Mouse (Mus musculus): Measurements from ENCODE around the gene Olfr654.

Olfr654 gene

DNA sequence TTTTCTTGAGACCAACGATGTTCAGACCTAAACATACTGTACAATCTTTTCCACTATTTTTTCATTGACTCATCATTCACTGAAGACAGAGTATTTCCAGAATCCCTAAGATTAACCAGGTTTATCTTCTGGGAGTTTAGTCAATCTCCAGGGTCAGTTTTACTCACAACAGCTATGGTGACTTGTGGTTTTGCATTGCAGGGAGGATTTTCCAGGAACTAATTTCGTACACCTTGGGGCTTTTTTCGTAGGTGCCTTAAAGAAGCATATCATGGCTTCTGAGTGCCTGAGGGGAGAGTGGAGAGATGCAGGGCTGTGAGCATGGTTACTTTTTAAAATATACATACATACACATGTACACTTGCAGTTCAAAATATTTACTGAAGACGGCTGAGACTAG lies at the start of gene Olfr654:
Gene Olfr654 (plus strand): TSS at position 301 of the 400 bp plus-strand sequence.
- DNase-seq = no peak

- no peak for DNase-seq
Observed at GRCm38 (mm10) chr7:104549833-104550232, 37.0 kb upstream of the Olfr654 start, which contains the start of gene Olfr651. Olfr651 (plus strand) TSS chr7:104550133.

- no peak for DNase-seq
Observed at GRCm38 (mm10) chr7:104552700-104553099, 34.1 kb upstream of the Olfr654 start.

DNA sequence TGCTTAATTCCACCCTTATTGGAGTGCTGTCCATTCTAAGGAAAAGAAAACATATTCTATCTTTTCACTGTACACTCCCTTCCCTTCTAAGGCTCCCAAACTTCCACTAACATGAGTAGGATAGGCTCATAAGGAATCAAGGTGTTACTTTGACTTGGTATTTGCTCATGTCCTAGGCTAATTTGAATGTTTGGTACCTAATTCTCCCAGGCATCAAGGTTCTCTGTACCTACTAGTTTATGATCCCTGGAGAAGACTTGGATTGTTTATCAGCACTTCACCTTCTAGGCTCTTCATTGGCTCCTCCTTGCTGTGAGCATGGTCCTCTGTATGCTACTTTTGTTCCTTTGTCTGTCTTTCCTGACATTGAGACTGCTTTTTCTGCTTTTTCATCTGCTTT lies 26.2 kb upstream of the Olfr654 start, which contains the start of gene Olfr652:
Gene Olfr652 (plus strand): TSS at position 301 of the 400 bp plus-strand sequence.
- DNase-seq = no peak

DNA sequence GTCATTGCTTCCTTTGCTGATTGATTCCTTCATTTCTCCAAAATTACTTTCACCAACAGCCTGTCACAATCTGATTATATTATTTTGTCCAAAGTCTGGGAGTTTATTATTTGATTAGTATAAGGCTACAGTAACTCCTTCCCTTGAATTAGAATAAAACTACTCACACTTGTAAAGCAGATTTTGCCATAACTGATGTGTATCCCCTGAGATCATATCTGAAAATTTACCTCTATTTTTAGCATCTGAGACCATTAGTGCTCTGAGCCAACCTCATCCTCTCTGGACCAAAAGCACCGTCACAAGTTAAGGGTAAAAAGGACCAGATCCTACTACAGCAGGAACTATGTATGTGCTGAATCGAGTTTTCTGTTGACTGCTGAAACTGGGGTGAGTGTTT lies 9.8 kb upstream of the Olfr654 start, which contains the start of gene Olfr653:
Gene Olfr653 (plus strand): TSS at position 301 of the 400 bp plus-strand sequence.
- no peak for DNase-seq

DNA sequence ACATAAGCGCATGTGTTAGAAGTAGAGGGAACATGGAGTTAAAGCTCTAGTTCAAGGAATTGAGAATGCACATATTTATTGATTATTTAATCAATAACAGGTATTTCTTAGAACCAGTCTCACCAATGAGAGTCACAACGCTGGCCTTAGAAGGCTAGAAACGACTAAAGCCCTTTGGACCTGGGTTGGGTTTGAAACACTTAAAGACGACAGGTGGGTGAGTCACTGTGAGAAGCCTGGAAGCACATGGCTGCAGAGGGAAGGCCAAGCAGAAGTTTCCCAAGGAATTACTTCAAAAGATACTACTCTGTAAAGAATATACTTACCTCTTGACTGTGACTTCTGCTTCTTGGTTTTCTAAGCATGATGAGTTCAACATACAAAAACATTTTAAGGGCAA lies 6.0 kb upstream of the Olfr654 start:
- no peak for DNase-seq

GRCm38 (mm10) chr7:104581429-104581828 lies 5.4 kb upstream of the Olfr654 start:
- no peak for DNase-seq

- no peak for DNase-seq
Observed at GRCm38 (mm10) chr7:104588274-104588673, 1.4 kb downstream of the Olfr654 start.

DNA sequence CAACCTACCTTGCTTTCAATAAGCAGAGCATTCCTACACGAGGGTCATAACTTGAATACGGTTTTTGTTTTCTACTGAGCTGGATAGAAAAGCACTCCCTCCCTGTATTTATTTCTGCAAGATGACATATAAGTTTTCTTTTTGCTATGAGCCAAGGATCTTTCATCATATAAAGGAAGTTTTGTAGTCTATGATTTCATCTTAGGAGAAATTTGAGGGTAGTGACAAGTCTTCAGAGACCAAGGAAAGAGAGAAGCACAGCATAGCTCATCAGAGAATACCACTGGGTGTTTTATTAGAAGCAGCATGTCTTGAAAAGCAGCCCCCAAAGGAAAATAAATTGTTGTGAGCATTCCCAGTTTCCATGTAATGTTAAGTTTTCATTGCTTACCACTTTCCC lies 14.9 kb downstream of the Olfr654 start, which contains the start of gene Olfr655:
Gene Olfr655 (minus strand): TSS at position 101 of the 400 bp plus-strand sequence.
- DNase-seq = no peak

DNA sequence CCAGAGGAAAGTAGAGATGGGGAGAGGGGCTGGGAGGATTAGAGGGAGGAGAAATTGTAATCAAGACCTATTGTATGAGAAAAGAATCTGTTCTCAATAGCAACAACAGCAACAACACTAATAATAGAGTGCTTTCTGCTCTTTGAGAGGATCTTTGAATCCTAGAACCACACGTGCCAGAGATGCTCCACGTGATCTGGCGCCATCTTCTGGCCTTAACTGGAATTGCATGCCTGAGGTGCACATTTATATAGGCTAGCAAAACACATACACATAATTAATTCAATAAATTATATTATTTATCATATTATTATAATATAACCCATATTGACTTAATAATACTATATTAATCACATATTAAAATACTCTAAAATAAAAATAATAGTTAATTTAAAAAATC lies 16.3 kb downstream of the Olfr654 start:
- DNase-seq = peak; percentile 12

DNA sequence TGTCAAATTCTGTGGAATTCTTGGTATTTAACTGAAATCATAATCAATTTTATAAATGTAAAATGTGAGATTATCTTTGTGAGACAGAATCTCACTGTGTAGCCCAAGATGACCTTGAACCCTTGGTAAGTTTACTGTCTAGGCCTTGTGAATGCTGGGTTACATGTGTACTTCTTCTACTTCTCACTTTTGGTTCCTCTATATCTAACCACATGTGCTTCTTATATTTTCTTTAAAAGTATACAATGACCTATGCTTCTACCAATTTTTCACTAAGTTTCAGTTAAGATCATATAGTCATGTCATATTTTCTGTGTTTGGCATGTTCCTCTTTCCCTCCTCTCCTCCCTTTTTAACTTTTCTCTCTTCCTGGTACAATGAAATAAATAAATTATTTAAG lies 17.9 kb downstream of the Olfr654 start:
- DNase-seq = no peak

- DNase-seq = no peak
Observed at GRCm38 (mm10) chr7:104613655-104614054, 26.8 kb downstream of the Olfr654 start, which contains the start of gene Olfr656. Olfr656 (plus strand) TSS chr7:104613955.

- no peak for DNase-seq
Observed at GRCm38 (mm10) chr7:104624494-104624893, 37.7 kb downstream of the Olfr654 start, which contains the start of gene Olfr657. Olfr657 (plus strand) TSS chr7:104624794.
